Mouse (Mus musculus) spleen, adult 18-20 months (tissue): ENCODE data around the gene Dync1li1.
"Not testable (repeated sequence)": the region's sequence is repeated elsewhere in the genome, so short reads cannot be mapped to it uniquely, and the experiment has no call there.

Experiments used
- DNase-seq, 2 experiments: peaks; one replicate each; pipeline ENCODE4 v3.0.0; 2022; ENCODE audit warnings: mixed read lengths in 2 of 2

Gene Dync1li1

DNA sequence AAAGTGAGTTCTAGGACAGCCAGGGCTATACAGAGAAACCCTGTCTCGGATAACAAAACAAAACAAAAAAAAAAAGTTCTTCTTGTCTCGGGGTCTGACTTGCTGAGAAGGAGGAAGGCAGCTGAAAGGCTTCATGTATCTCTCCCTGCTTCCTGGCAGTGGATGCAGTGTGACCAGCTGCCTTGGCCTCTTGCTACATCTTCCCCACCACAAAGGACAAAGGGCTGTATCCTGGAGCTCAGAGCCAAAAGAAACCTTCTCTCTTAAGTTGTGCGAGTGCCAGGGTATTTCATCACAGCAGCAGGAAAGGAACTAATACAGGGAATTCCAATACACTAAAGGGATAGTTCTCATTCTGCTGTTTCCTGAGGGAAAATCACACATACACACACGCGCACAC, 10.0 kb upstream of the Dync1li1 start:
- no peak for DNase-seq

DNA sequence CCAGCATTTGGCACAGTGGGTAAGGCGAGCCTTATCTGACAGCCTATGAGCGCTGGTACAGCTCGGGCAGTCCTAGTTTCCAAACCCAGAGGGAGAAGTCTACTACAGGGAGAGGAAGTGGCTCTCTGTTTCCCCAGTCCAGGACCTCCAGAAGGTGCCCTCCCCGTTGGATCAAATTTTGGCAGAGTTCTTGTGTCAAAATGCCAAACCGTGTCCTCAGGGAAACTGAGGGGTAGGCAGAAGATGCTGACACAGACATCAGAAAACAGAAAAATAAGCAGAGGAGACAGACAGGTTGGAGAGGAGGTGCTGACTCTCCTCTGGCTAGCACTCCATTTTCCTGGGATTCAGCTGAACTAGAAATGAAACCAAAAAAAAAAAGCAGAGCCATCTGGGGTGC, 8.6 kb upstream of the Dync1li1 start:
- DNase-seq: no peak

DNA sequence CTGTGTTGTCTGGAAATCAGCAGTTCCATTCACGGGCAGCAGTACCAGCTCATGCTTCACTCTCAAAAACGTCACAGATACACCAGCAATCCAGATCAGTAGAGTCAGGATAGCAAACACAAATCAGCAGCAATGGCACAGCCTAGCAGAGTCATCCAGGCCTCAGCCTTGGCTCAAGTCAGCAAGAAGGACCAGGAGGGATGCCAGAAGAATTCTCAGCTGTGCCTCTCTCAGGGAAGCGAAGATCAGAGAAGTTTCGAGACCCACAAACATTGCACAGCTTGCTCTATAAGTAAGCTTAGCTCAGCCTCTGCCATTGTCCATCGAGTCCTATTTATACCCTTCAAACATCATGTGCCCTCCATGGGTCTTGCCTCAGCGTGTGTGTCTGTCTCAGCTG, 8.1 kb upstream of the Dync1li1 start:
- no peak for DNase-seq

DNA sequence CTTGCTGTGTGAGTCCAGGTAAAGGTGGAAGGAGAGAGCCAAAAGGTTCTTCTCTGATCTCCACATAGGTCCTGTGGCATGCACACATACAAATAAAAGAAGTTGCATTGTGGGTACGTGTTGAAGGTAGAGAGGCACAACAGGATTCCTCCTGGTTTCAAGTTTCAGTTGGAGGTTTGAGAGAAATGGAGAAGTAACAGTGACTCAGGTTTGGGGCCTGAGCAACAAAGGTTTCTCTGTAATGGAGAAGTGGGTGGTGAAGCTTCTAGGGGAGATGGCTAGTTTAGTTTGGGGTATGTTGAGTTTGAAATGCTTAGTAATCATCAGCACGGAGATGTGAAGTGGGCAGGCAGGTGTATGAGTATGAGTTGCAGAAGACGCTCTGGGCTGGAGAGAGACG, 6.4 kb upstream of the Dync1li1 start:
- DNase-seq: no peak

DNA sequence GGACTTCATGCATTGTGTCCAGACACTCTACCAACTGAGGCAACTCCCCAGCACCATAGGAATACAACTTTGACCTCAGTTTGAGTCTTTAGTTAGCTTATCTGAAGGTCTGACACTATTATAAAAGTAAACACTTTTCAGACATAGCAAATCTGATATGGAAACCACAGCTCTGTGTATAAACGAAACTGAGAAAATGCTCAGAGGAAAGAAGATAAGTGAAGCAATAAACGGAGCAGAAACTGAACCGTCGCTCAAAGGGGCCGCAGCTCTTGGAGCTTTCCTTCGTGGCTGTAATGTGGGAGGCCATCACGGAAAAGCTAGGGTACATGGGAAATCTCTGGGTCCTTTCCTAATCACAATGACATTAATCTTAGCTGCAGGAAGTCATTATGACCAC, 2.3 kb upstream of the Dync1li1 start:
- DNase-seq: no peak

DNA sequence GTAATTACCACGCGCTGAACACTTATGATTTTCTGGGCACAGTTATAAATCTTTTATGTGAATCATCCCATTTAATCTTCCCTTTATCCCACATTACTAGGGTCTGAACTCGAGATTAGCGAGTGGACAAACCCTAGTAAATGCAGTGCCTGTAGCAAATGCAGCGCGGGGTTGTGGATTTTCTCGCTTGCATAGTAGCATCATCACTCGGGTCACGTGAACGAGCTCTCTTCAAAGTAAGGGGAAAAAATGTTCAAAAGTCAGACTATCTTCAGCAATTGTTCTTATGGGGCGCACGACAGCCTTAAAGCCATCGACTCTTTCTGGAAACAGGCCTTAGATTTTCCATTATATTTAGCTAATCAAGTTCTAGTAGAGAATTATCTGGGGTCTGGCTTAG, 951 bp upstream of the Dync1li1 start:
- no peak for DNase-seq

DNA sequence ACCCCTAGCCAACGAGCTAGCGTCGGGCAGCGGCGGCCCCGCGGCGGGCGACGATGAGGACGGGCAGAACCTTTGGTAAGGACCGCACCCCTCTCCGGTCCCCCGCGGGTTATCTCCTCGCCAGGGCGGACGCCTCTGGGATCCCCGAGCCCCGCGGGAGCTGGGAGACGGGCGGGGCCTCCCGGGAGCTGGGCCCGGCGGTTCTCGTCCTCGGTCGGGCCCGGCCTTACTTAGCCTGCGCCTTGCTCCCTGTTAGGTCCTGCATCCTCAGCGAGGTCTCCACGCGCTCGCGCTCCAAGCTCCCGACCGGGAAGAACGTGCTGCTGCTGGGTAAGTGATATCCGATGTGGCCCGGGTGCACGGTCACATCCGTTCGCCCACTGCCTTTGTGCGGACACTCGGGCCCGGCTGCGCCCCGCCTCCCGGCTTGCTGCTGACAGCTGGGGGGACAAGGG, 390 bp downstream of the Dync1li1 start:
- DNase-seq: no peak

DNA sequence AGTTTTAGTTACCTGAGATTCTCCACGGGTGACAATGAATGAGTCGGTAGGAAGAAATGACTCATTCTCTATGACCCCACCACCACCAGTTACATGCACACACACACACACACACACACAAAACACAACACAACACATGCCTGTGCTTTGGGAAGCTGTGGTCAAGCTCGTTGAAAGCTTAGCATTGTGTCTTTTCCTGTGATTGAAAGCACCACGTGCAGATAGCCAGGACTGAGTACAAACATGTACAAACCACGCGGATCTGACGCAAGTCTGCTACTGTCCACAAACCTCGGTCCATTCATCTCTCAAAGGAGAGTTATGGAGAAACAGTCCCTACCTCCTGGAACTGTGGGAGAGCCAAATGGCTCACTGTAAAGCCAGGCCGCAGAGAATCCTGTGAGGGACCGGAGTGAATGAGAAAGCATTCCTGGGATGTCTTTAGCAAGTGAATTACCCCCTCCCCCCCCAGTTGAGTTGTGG, 1.6 kb downstream of the Dync1li1 start:
- no peak for DNase-seq

DNA sequence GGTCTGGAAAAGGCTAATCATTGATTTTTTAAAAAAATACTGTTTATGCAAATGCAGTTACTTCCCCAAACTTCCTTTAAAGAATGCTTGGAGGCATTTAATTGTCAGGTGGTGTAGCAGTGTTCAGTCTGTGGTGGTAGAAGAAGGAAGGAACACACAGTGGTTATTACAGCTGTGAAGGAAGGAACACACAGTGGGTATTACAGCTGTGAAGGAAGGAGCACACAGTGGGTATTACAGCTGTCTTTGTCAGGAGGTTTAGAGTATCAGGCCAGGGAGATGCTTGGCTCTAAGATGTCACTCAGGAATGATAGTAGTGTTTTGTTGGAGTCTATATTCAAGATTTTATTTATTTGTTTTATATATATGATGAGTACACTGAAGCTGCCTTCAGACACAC, 2.5 kb downstream of the Dync1li1 start:
- no peak for DNase-seq

DNA sequence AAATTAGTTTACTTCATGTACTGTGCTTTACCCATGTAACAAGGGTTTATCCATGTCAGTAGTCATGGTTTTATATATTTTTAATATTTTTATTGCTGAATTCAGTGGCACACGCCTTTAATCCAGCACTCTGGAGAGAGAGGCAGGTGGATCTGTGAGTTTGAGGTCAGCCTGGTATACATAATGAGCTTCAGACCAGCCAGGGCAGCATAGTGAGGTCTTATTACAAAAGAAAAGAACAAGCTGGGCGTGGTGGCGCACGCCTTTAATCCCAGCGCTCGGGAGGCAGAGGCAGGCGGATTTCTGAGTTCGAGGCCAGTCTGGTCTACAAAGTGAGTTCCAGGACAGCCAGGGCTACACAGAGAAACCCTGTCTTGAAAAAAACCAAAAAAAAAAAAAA, 7.1 kb downstream of the Dync1li1 start:
- not testable (repeated sequence) for DNase-seq

DNA sequence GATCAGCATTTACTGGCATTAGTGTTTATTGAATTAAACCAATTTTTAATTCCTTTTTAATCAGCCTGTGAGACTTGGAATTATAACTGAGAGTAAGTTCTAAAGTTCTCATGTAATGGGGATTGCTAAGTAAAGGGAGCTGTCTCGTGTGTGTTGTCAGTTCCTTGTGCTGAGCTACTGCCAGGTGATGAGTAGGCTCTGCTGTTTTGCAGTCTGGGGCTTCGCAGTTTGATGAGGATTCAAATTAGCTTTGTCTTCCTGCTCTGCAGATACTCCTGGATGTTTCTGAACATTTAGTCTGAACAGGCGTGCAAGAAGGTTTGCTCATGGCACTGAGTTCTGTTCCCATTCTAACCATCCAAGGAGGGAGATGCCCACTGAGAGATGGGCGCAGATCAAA, 8.5 kb downstream of the Dync1li1 start:
- DNase-seq: no peak

DNA sequence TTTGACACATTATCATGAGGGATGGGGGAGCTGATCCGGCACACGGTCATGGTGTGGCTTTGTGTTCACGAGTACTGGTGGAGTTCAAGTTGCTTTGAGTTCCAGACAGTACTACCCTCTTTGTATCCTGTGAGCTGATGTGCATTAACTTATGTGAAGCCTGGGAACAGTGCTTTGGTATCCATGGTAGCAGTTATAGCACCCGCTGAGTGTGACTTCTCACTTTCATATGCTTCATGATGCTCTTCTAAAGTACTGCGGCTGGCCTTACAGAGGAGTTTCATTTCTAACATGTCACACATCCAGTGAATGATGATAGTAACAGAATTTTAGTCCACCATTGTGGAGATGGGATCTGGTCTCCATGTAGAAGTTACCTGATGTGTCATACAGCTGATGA, 9.3 kb downstream of the Dync1li1 start:
- no peak for DNase-seq

DNA sequence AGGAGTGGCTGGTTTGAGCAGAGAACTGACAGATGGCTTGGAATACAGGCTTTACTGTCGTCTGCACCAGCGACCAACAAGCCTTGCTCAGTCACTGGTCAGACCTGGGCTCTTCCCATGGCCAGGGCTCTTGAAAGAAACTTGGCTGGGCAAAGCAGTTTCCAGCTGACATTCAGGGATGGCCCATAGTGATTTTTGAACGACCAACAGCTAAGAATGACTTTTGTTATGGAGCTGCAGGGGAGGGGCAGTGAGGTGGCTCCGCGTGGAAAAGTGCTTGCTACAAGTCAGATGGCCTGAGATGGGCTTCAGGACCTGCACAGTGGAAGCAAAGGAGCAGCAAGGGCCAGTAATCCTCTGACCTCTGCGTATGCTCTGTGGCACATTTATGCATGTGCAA, 10.7 kb downstream of the Dync1li1 start:
- DNase-seq: no peak

DNA sequence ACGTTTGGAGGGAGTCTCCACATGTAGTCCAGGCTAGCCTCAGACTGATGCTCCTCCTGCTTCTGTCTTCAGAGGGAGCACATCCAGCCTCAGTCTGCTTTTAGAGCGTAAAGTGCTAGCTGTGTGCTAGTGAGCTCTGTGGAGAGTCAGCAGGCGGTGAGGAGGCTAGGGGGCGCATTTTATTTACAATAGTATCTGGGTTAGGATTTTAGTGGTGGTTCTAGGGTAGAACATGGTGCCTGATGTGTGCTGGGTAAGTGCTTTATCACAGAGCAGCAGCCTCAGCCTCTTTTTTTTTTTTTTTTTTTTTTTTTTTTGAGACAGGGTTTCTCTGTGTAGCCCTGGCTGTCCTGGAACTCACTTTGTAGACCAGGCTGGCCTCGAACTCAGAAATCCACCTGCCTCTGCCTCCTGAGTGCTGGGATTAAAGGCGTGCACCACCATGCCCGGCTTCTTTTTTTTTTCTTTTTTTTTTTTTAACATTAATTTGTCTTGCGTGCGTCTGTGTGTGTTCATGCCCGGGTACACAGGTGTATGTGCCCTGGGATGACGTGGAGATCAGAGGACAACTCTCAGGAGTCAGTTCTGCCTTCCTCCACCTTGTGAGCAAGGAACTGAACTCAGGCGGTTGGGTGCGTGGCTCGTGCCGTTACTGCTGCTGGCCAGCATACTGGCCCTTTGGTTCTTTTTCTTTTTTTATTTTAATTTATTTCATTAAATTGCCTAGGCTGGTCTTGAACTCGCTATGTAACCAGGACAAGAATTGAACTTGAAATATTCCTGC, 11.5 kb downstream of the Dync1li1 start:
- no peak for DNase-seq

DNA sequence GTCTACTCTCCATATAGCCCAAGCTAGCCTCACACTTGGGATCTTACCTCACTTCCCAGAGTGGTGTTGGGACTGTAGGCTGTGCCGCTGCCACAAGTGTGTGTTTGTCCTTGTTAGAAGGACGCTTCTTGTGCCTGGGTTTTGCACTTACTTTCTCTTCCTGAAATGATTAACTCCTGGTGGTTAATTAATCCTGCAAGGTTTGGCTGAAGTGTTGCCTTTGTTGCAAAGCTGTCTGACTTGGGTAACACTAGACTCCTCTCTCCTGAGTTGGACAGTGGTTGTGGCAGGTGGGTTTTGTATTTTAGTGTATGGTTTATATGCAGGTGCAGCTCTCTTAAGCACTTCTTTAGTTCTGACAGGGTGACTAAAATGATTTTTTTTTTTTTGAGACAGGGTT, 12.4 kb downstream of the Dync1li1 start:
- no peak for DNase-seq

DNA sequence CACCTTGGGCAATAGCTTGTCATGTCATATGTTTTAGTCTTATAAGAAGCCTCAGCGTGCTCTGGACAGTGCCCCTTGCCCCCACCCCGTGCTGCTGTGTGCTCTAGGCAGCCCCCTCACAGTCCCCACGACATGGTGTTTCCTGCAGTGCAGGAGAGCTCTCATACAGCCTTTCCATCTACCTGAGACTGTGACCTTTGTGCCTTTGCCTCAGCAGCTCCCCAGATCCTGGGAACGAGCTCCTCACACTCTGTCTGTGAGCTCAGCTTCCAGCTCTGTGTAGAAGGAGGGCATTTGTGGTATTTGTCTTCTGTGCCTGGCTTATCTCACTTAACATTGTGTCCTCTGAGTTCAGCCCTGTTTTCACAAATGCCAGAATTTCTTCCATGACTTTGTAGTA, 13.3 kb downstream of the Dync1li1 start:
- DNase-seq: no peak

DNA sequence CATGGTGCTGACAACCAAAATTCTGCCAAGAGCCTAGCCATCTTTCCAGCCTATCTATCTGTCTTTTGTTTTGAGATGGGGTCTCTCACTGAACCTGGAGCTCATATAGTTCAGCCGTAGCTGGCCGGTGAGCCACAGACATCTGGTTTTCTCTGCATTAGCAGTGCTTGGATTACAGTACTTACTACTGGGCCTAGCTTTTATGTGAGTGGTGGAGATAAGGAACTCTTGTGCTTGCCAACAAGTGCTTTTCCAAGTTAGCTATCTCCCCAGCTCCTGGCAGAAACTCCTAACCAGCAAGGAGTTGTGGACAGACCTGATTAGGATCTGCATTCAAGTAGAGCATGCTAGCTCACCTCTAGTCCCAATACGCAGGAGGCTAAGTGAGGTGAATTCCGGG, 19.2 kb downstream of the Dync1li1 start:
- no peak for DNase-seq

DNA sequence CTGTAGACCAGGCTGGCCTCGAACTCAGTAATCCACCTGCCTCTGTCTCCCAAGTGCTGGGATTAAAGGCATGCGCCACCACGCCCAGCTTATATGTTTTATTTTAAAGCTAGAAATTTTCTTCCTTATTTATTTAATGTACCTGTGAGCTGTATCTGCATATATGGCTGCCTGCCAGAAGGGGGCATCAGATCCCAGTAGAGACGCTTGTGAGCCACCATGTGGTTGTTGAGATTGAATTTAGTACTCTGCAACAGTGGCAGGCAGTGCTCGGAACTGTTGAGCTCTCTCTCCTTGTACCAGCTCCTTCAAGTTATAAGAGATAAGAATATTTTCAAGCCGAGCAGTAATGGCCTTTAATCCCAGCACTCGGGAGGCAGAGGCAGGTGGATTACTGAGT, 21.8 kb downstream of the Dync1li1 start:
- DNase-seq: peak in 1 of 2 experiments; percentile 45

DNA sequence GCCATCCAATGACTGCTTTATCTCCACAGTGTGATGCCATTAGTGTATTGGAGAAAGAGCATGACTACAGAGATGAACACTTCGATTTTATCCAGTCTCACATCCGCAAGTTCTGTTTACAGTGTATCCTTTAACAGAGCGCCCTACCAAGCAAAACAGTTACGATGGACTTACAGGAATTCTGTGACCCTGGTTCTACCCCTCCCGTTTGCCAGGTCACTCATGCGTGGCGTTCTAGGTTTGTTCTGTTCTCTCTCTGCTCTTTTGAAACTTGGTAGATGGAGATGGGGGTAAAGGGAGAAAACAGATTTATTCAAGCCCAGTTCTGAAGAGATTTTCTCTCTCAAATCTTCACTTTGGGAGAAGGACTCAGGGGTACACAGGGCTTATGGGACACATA, 24.9 kb downstream of the Dync1li1 start:
- no peak for DNase-seq

DNA sequence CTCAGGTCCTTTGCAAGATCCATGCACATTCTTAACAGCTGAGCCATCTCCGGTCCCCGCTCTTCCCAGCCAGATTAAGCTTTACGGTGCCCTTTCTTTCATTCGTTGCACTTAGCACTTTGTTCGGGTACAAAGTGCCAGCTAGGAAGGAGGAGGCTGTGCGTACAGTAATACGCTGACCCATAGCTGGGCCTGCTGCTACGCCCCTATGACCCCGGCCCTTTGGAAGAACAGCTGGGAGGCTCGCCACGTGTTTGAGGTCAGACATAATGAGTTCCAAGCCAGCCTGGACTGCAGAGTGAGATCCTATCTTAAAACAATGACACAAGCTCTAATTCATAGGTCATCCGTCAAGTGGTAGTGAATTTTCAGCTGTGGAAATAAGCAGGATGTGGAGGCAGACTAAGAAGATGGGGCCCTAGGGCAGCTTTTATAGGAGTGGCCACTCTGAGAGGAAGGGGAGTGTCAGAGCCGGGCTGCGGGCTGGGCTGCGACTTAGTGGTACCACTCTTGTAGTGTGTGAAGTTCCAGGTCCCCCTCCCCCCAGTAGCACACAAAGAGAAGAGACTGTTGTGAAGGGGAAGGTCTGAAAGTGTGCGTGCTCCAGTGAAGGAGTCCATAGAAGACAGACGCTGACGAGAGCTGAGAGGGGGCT, 28.2 kb downstream of the Dync1li1 start:
- no peak for DNase-seq

DNA sequence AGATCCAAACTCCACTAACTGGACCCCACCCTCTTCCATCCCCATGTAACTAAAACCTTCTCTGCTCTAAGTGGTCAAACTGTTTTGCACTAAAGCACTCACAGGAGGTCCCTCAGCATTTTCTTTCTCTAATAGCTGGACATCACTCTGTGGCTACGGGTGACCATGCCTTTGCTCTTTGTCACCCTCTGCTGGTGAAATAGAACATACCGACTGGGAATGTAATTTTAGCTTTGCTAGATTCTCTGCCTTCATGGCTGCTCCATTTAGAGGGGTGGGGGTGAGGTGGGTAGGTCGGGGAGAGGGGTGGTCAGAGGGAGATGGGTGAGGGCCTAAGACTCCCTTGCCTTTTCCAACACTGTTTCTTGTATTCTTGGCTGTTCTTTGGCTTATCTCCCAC, 38.7 kb downstream of the Dync1li1 start:
- DNase-seq: no peak

DNA sequence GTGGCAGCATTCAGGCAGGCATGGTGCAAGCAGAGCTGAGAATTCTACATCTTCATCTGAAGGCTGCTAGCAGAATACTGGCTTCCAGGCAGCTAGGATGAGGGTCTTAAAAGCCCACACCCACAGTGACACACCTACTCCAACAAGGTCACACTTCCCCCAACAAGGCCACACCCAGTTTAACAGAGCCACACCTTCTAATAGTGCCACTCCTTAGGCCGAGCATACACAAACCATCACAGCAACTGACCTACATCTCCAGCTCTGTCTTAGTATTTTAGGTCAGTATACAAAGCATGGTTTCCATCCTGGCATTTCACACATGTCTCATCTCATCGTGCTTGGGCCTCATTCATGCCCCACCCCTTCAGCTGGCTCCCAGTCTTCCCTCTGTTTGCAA, 39.8 kb downstream of the Dync1li1 start:
- DNase-seq: not testable (repeated sequence)

DNA sequence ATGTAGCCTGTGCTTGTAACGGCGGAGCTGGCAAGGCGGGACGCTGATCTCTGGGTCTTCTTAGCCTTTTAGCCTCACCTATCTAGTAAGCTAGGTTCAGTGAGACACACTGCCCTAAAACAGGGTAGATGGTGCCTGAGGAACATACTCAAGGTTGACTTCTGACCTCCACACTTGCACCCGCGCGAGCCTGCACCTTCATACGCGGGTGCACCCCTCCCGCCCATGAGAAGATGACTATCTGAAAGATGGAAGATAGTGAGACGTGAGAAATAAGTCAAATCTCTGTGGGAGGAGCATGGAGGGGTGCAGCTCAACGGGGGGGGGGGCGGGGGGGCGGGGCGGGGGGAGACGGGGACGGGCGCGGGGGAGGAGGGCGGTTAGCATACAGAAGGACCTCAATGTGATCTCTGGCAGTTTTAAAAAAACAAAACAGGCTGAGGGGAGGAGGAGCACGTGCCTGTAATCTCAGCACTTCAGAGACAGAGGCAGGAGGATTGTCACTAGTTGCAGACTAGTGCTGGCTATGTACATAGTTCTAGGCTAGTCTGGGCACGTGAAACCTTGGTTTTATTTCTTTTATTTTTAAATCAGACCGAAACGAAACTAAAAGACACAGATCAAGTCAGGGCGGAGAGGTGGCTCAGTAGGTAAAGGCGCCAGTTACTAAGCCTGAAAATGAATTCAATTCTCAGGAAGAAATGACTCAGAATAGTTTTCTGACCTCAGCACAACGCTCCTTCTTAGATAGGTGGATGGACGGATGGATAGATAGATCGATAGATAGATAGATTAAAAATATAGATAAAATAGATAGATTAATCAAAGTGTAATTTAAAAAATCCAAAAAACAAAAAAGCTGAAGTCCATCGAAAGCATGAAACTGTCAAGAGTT, 41.6 kb downstream of the Dync1li1 start:
- peak in 1 of 2 experiments; percentile 36 for DNase-seq
